Comparison of ENCODE assay signal across 34 mouse cellular contexts in the genomic region with DNA sequence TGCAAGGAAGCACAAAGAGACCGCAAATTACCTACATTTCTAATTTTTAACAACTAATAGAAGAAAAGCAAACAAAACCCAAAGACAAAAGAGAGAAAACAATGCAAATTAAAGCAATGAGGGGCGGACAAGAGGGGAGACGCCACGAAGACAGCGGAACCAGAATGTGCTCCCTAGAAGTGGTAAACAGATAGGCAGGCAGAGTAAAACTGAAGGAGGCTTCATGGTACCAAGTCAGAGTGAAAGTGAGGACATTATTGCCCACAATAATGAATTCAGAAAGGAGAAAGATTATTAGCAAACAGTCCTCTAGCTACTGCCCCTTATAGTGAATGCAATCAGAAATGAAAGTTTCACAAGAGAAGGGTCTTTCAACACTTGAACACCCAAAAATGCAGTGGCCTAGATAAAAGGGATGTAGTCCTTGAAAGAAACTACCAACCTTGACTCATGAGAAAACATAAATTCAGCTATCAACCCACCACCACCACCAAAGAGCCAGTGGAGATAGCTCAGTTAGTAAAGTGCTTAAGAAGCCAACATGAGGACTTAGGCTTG. TPM values are rescaled to one million over a fixed set of nuclear protein-coding genes. Genes with fewer than 3 reads are reported as not detected.
A peak's percentile ranks its signal among the peaks of the same experiment; 100 is the strongest.
DNase-seq lines count a peak whose midpoint lies in the region; ATAC-seq and TF ChIP-seq lines count a peak whose summit lies in the region.
"Had no signal": no experiment of that assay in that cellular context is flagged by ENCODE, and none has a peak within 500 bp of the region (broad histone marks: within the 10 kb centered on the region; RNA-seq: fewer than 3 reads in every experiment).

No protein-coding gene starts in this region.

- 69% methylated on average over 5 of the region's 5 CpGs for WGBS in spleen, adult 2 months

- TF ChIP-seq CTCF in spleen, adult 2 months (IDR thresholded peaks at IDR 0.05; ENCODE audit: extremely low read depth, insufficient read depth, insufficient read length, insufficient replicate concordance): no peak

- 0 out of 2 replicates have a peak, but pooled peaks have one; percentile 29 for ATAC-seq in common myeloid progenitor, adult 5-6 weeks (replicated peaks; ENCODE audit: low read depth, poor library complexity, severe bottlenecking)
- peak; percentile 71 for ATAC-seq in megakaryocyte progenitor cell, adult 5-6 weeks (replicated peaks; ENCODE audit: poor library complexity)
- ATAC-seq: forebrain, embryonic 16.5 days; hindbrain, postnatal 0 days; intestine, postnatal 0 days; Patski had no signal

- DNase-seq in spleen, adult 2 months (ENCODE audit: low read depth in 1 of 2, low spot score in 2 of 2): no peak
- DNase-seq in spleen, postnatal 4 days (ENCODE audit: low spot score in 2 of 2): no peak
- DNase-seq in cerebellum, postnatal 25 days: no peak
- no peak for DNase-seq in embryo, embryonic 10 days (ENCODE audit: low spot score)
- DNase-seq in cerebellum, adult 8-10 months: no peak
- DNase-seq: adrenal gland, postnatal 36 days; B cell, adult 2 months; cerebellum, adult 18-20 months; cerebellum, postnatal 14 days; embryo, embryonic 11 days; heart, postnatal 36 days; kidney, adult 9 months; kidney, postnatal 14 days; lung, embryonic 14.5 days; lung, postnatal 14 days; midbrain, embryonic 14.5 days; retina, postnatal 1 day; right cerebral cortex, postnatal 25 days; thymus, adult 2 months; thymus, postnatal 36 days had no signal

- no peaks in the 10 kb centered on the region for H3K27me3 ChIP-seq in spleen, adult 2 months (ENCODE audit: control insufficient read depth, insufficient read depth, low read length)
- H3K27me3 ChIP-seq: embryonic facial prominence, embryonic 12.5 days; hindbrain, embryonic 12.5 days; limb, embryonic 12.5 days; liver, embryonic 15.5 days; megakaryocyte, embryonic 14.5 days; neural tube, embryonic 15.5 days; Patski had no signal

- H3K36me3 ChIP-seq in spleen, adult 2 months (ENCODE audit: control insufficient read depth, insufficient read depth, low read length): peaks cover 2% of the 10 kb centered on the region; the same call in 1 of the 2 replicates
- H3K36me3 ChIP-seq: embryonic facial prominence, embryonic 12.5 days; forebrain, embryonic 10.5 days; hindbrain, embryonic 12.5 days; limb, embryonic 12.5 days; liver, embryonic 15.5 days; neural tube, embryonic 15.5 days had no signal

- H3K27ac ChIP-seq in spleen, adult 2 months (ENCODE audit: insufficient read depth, low read length): peak overlapping the region; percentile 26; the same call in 1 of the 2 replicates
- H3K27ac ChIP-seq: embryonic facial prominence, embryonic 12.5 days; forebrain, embryonic 10.5 days; hindbrain, embryonic 12.5 days; hindbrain, postnatal 0 days; left cerebral cortex, adult 2 months; limb, embryonic 12.5 days; liver, embryonic 15.5 days; neural tube, embryonic 15.5 days had no signal

- no peak for TF ChIP-seq POLR2A in spleen, adult 2 months (IDR thresholded peaks at IDR 0.05; ENCODE audit: low read depth, low read length)

- no peak overlapping the region for H3K4me3 ChIP-seq in spleen, adult 2 months (ENCODE audit: extremely low read depth, insufficient read depth, insufficient read length)
- H3K4me3 ChIP-seq: embryonic facial prominence, embryonic 12.5 days; forebrain, embryonic 10.5 days; hindbrain, embryonic 12.5 days; left cerebral cortex, adult 2 months; limb, embryonic 12.5 days; liver, embryonic 15.5 days; megakaryocyte, embryonic 14.5 days; neural tube, embryonic 15.5 days had no signal

- peaks cover 23% of the 10 kb centered on the region for H3K4me1 ChIP-seq in spleen, adult 2 months (ENCODE audit: control insufficient read depth, insufficient read depth, insufficient read length)
- H3K4me1 ChIP-seq: embryonic facial prominence, embryonic 12.5 days; forebrain, embryonic 10.5 days; hindbrain, embryonic 12.5 days; limb, embryonic 12.5 days; liver, embryonic 15.5 days; megakaryocyte, embryonic 14.5 days; neural tube, embryonic 15.5 days had no signal

RNA-seq across cellular contexts. Expression of gene Dock2, which starts 21.0 kb away (rescaled TPM):
- polyA plus RNA-seq in spleen, adult 2 months (2012; rRNA removed): 35.9 and 38.5 TPM in 2 replicates
- 124 and 126 TPM in 2 replicates for total RNA-seq in common myeloid progenitor, adult 5-6 weeks (2017)
- 78.5 and 83.5 TPM in 2 replicates for total RNA-seq in megakaryocyte progenitor cell, adult 5-6 weeks (2015)
- total RNA-seq in megakaryocyte progenitor cell, adult 5-6 weeks (2017): 100 and 105 TPM in 2 replicates
- polyA plus RNA-seq: Patski had no signal
